Mouse (Mus musculus): Measurements from ENCODE around the gene Adh7. TPM values are rescaled to one million over a fixed set of nuclear protein-coding genes. Genes with fewer than 3 reads are reported as not detected.

The Adh7 gene
- total and polyA plus RNA-seq, 3 experiments, result not detected

DNA sequence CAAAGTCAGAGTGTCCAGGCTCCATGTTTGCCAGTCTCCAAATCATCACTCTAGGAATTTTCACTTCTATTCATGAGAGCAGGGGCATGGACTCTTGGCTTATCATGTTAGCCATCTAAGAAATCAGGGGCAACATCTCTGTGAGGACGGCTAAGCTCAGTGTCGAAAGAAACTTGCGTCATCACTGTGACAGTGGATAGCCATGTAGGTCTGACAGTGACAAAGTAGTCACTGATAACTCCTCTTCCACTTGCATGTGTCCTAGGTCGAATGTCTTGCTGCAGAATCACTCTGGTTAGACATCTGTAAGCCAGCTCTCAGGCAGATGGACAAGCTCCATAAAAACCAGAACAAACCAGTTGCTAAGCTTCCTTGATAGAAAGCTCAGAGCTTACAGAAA lies 45.0 kb downstream of the Adh7 start:
- H3K27me3 ChIP-seq (ENCODE audit: control insufficient read depth in 1 of 2, insufficient read depth in 2 of 2, low read length in 2 of 2), result peaks cover 6 to 8% of the 10 kb centered on the region in 2 experiments
- H3K27ac ChIP-seq (ENCODE audit: control insufficient read depth, low read depth, low read length), result no peak overlapping the region
- no peak overlapping the region for H3K4me3 ChIP-seq (ENCODE audit: control insufficient read depth in 1 of 2, insufficient read depth in 1 of 2, low read depth in 2 of 2, low read length in 2 of 2)
- H3K9me3 ChIP-seq (replicated peaks; ENCODE audit: insufficient read depth, low read length), result no peaks in the 10 kb centered on the region
- no peaks in the 10 kb centered on the region for H3K36me3 ChIP-seq (ENCODE audit: control insufficient read depth in 1 of 2, insufficient read depth in 2 of 2, low read length in 2 of 2)
- no peaks in the 10 kb centered on the region for H3K79me2 ChIP-seq (ENCODE audit: control insufficient read depth, insufficient read depth, low read length, poor library complexity)
- DNase-seq (ENCODE audit: low read depth, low spot score), result no peak
- no peak overlapping the region for H3K9ac ChIP-seq (ENCODE audit: control insufficient read depth, low read depth, low read length, poor library complexity, severe bottlenecking)
- no peak for TF ChIP-seq E2F4 (IDR thresholded peaks at IDR 0.05; ENCODE audit: borderline replicate concordance, low read depth, low read length)
- no peak for TF ChIP-seq USF1 (IDR thresholded peaks at IDR 0.05; ENCODE audit: low read depth, low read length)
- no peak for TF ChIP-seq ELF1 (IDR thresholded peaks at IDR 0.05; ENCODE audit: low read depth, low read length)
- no peak for TF ChIP-seq BHLHE40 (IDR thresholded peaks at IDR 0.05; ENCODE audit: borderline replicate concordance, low read depth, low read length)
- no peaks in the 10 kb centered on the region for H3K4me1 ChIP-seq (ENCODE audit: control insufficient read depth in 1 of 2, insufficient read depth in 2 of 2, low read length in 2 of 2)

- TF ChIP-seq USF1 (IDR thresholded peaks at IDR 0.05; ENCODE audit: low read depth, low read length) (no peak), TBP (IDR thresholded peaks at IDR 0.05; ENCODE audit: low read depth, low read length) (no peak), ETS1 (IDR thresholded peaks at IDR 0.05; ENCODE audit: low read depth, low read length) (no peak), RAD21 (IDR thresholded peaks at IDR 0.05; ENCODE audit: low read depth, low read length) (no peak), ZKSCAN1 (IDR thresholded peaks at IDR 0.05; ENCODE audit: low read depth, low read length) (no peak), TAL1 (IDR thresholded peaks at IDR 0.05; ENCODE audit: low read length) (no peak), MAX (IDR thresholded peaks at IDR 0.05; ENCODE audit: low read length) (no peak), GATA1 (IDR thresholded peaks at IDR 0.05; ENCODE audit: low read depth, low read length) (no peak), HCFC1 (IDR thresholded peaks at IDR 0.05; ENCODE audit: low read depth, low read length) (no peak), MYC (IDR thresholded peaks at IDR 0.05; ENCODE audit: low read depth, low read length) (no peak), ZMIZ1 (IDR thresholded peaks at IDR 0.05; ENCODE audit: low read depth, low read length) (no peak)
- no peaks in the 10 kb centered on the region for H3K9me3 ChIP-seq (replicated peaks; ENCODE audit: insufficient read depth, low read length)
- no peak overlapping the region for H3K9ac ChIP-seq (ENCODE audit: control insufficient read depth, low read depth, low read length, poor library complexity, severe bottlenecking)
- no peak overlapping the region for H3K27ac ChIP-seq (ENCODE audit: control insufficient read depth, low read depth, low read length)
- peaks cover 6 to 8% of the 10 kb centered on the region in 2 experiments for H3K27me3 ChIP-seq (ENCODE audit: control insufficient read depth in 1 of 2, insufficient read depth in 2 of 2, low read length in 2 of 2)
- H3K4me3 ChIP-seq (ENCODE audit: control insufficient read depth in 1 of 2, insufficient read depth in 1 of 2, low read depth in 2 of 2, low read length in 2 of 2), result no peak overlapping the region
- no peaks in the 10 kb centered on the region for H3K36me3 ChIP-seq (ENCODE audit: control insufficient read depth in 1 of 2, insufficient read depth in 2 of 2, low read length in 2 of 2)
- H3K4me1 ChIP-seq (ENCODE audit: control insufficient read depth in 1 of 2, insufficient read depth in 2 of 2, low read length in 2 of 2), result no peaks in the 10 kb centered on the region
- H3K79me2 ChIP-seq (ENCODE audit: control insufficient read depth, insufficient read depth, low read length, poor library complexity), result no peaks in the 10 kb centered on the region
- no peak for DNase-seq (ENCODE audit: low read depth, low spot score)
Observed at GRCm38 (mm10) chr3:138263154-138263930, 45.8 kb downstream of the Adh7 start.

DNA sequence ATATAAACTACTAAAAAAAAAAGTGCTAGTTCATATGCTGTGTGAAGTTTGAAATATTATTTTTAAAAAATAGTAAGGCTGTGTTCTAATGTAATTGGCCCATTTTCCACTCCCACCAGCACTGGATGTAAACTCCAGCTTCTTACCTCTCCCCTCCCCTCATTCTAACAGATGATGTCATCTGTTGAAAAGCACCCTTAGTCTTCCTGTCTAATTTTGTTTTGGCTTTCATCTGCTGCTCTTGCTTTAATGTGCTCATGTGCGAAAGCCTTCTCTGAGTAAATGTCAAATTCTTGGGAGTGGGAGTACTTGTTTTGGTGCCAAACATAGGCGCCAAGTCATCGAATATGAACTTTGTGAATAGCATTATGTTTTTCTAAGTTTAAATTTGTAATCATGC lies 47.1 kb downstream of the Adh7 start:
- no peak for DNase-seq (ENCODE audit: low read depth, low spot score)
- H3K79me2 ChIP-seq (ENCODE audit: control insufficient read depth, insufficient read depth, low read length, poor library complexity), result no peaks in the 10 kb centered on the region
- H3K27ac ChIP-seq (ENCODE audit: control insufficient read depth, low read depth, low read length), result no peak overlapping the region
- no peaks in the 10 kb centered on the region for H3K9me3 ChIP-seq (replicated peaks; ENCODE audit: insufficient read depth, low read length)
- no peaks in the 10 kb centered on the region for H3K36me3 ChIP-seq (ENCODE audit: control insufficient read depth in 1 of 2, insufficient read depth in 2 of 2, low read length in 2 of 2)
- H3K27me3 ChIP-seq (ENCODE audit: control insufficient read depth in 1 of 2, insufficient read depth in 2 of 2, low read length in 2 of 2), result peaks cover 6 to 11% of the 10 kb centered on the region in 2 experiments
- no peak overlapping the region for H3K4me3 ChIP-seq (ENCODE audit: control insufficient read depth in 1 of 2, insufficient read depth in 1 of 2, low read depth in 2 of 2, low read length in 2 of 2)
- H3K9ac ChIP-seq (ENCODE audit: control insufficient read depth, low read depth, low read length, poor library complexity, severe bottlenecking), result no peak overlapping the region
- H3K4me1 ChIP-seq (ENCODE audit: control insufficient read depth in 1 of 2, insufficient read depth in 2 of 2, low read length in 2 of 2), result no peaks in the 10 kb centered on the region
- TF ChIP-seq ETS1 (IDR thresholded peaks at IDR 0.05; ENCODE audit: low read depth, low read length), result no peak
- no peak for TF ChIP-seq JUND (IDR thresholded peaks at IDR 0.05; ENCODE audit: low read depth, low read length)
- TF ChIP-seq KAT2A (conservative IDR thresholded peaks at IDR 0.05; ENCODE audit: low read depth, low read length), result no peak
- TF ChIP-seq MYB (IDR thresholded peaks at IDR 0.05; ENCODE audit: low read depth, low read length), result no peak
- TF ChIP-seq NELFE (IDR thresholded peaks at IDR 0.05; ENCODE audit: low read depth, low read length), result no peak
- TF ChIP-seq NRF1 (IDR thresholded peaks at IDR 0.05; ENCODE audit: insufficient read depth, low read depth, low read length, poor library complexity, severe bottlenecking), result no peak
- no peak for TF ChIP-seq USF2 (IDR thresholded peaks at IDR 0.05; ENCODE audit: borderline replicate concordance in 1 of 2, insufficient read depth in 1 of 2, low read depth in 1 of 2, low read length in 2 of 2)
- TF ChIP-seq ZNF384 (IDR thresholded peaks at IDR 0.05; ENCODE audit: low read depth, low read length), result no peak
- no peak for TF ChIP-seq E2F4 (IDR thresholded peaks at IDR 0.05; ENCODE audit: borderline replicate concordance, low read depth, low read length)
- TF ChIP-seq POLR2AphosphoS5 (IDR thresholded peaks at IDR 0.05; ENCODE audit: borderline replicate concordance, low read depth, low read length), result no peak
- TF ChIP-seq EP300 (IDR thresholded peaks at IDR 0.05; ENCODE audit: low read depth in 1 of 2, low read length in 2 of 2), result no peak
- TF ChIP-seq TBP (IDR thresholded peaks at IDR 0.05; ENCODE audit: low read depth, low read length), result no peak
- no peak for TF ChIP-seq POLR2A (IDR thresholded peaks at IDR 0.05; ENCODE audit: control insufficient read depth in 1 of 2, insufficient read depth in 1 of 2, low read depth in 1 of 2, low read length in 2 of 2, poor library complexity in 1 of 2)
- no peak for TF ChIP-seq POLR2AphosphoS2 (IDR thresholded peaks at IDR 0.05; ENCODE audit: low read length)
- TF ChIP-seq ZKSCAN1 (IDR thresholded peaks at IDR 0.05; ENCODE audit: low read depth, low read length), result no peak
